Mouse (Mus musculus) olfactory bulb, adult 2 months (tissue): ENCODE measurements around the gene Hacd2. TPM values are rescaled to one million over a fixed set of nuclear protein-coding genes. Genes with fewer than 3 reads are reported as not detected.

Experiments
- H3K27ac ChIP-seq: fragments of 200-500 bp; 2 replicates; pipeline ENCODE4 v1.5.1; 2012; ENCODE audit warnings: low read depth, low read length; ENCODE audit not compliant: insufficient read depth
- H3K4me1 ChIP-seq: fragments of 200-500 bp; 2 replicates; pipeline ENCODE4 v1.6.1; 2012; ENCODE audit warnings: low read length; ENCODE audit not compliant: control insufficient read depth, insufficient read depth
- H3K4me3 ChIP-seq: fragments of 200-500 bp; 2 replicates; pipeline ENCODE4 v1.5.1; 2012; ENCODE audit warnings: mild to moderate bottlenecking, low read depth, low read length, moderate library complexity; ENCODE audit not compliant: insufficient read depth
- CTCF ChIP-seq: fragments of 200-500 bp; IDR thresholded peaks from 2 replicates; pipeline ENCODE4 v1.5.1; 2012; ENCODE audit warnings: low read depth, mild to moderate bottlenecking, low read length, moderate library complexity; ENCODE audit not compliant: insufficient read depth
- POLR2A ChIP-seq: fragments of 200-500 bp; IDR thresholded peaks from 2 replicates; pipeline ENCODE4 v1.6.1; 2012; ENCODE audit warnings: mild to moderate bottlenecking, low read depth, low read length, moderate library complexity; ENCODE audit not compliant: insufficient read depth
- WGBS: fragments of 180-500 bp; shearing (Covaris S2); methylation state at CpG from one replicate; pipeline ENCODE4 v1.1.7; 2018; 5-methylcytosine and 5-hydroxymethylcytosine counted together
- polyA plus RNA-seq: library from polyadenylated mRNA; stranded (reverse); fragments of >200 nt; gene quantifications from 2 replicates; pipeline ENCODE4 v1.2.4, GENCODE M21; 2012; ENCODE audit warnings: low replicate concordance; ENCODE audit not compliant: missing spikeins, insufficient read depth, insufficient read length

Hacd2 gene
- polyA plus RNA-seq, 1 experiment = not detected

DNA sequence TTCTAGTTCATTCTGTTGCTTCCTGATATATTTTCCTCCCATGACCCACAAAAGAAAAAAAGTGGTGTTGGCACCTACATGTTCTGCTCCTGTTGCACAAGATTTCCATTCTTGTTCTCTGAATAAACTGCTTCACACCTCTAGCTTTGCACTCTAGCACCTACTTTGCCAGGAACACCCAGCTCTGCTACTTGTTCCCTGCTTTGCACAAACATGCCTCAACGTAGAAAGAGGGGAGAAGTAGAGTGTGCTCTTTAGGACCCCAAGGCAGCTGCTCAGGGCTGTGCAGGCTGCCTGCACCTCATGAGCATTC, 32.9 kb downstream of the Hacd2 start:
- WGBS = 88% methylated on average over 1 of the region's 1 CpGs
- no peak for TF ChIP-seq POLR2A
- TF ChIP-seq CTCF = no peak
- Histone ChIP-seq H3K27ac (no peak overlapping the region), H3K4me3 (no peak overlapping the region), H3K4me1 (no peaks in the 10 kb centered on the region)

DNA sequence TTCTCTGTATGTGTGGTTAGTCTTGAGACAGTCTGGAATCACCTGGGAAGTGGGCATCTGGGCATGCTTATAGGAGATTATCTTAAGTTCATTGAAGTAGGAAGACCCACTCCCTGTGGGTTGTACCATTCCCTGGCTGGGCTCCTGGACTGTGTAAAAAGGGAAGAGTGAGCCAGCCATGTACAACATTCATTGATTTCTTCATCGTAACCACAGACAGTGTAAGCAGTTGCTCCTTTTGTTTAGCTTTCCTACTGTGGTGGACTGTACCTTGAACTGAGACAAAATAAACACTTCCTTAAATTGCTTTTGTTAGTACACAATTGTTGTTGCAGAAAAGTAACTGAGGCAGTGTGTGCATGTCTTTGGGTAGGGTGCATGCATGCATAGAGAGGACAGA, 33.6 kb downstream of the Hacd2 start:
- TF ChIP-seq POLR2A (no peak), CTCF (no peak)
- H3K27ac ChIP-seq = no peak overlapping the region
- WGBS = 79% methylated on average over 1 of the region's 1 CpGs

DNA sequence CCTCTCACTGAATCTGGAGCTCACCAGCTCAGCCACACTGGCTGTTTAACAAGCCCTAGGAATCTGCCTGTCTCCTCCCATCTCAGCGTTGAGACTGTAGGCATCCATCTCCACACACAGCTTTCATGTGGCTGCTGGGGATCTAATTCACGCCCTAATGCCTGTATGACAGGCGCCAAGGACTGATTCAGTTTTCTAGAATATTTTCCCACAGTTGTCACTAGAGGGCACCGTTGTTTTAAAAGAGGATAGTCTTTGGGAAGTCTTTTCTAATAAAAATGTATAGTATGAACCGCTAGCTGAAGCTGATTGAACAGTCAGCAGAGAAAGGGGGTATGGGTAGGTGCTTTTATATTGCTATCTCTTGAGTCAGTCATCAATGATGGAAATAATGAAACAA, 34.1 kb downstream of the Hacd2 start:
- H3K27ac ChIP-seq = no peak overlapping the region
- WGBS = 20% methylated on average over 5 of the region's 5 CpGs
- H3K4me1 ChIP-seq = no peaks in the 10 kb centered on the region
- H3K4me3 ChIP-seq = no peak overlapping the region
- TF ChIP-seq CTCF (no peak), POLR2A (no peak)

More for the DNA sequence above, 33.6 kb downstream of the Hacd2 start:
- H3K4me3 ChIP-seq = no peak overlapping the region
- no peaks in the 10 kb centered on the region for H3K4me1 ChIP-seq

DNA sequence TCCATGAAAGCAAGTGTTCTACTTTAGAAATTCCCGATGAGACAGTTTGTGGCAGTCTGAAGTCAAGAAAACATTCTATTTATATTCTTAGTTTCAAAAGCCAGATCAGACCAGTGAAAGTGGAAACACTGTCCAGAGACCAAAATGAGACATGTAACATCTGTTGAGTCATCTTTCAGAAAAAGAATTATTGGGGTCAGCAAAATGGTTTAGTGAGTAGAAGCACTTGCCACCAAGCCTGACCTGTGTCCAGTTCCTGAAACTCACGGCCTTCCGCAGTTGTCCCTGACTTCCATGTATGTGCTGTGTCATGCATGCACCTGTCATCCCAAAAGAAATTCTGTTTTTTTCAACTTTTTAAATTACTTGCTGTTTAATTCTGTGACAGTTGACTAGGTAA, 34.6 kb downstream of the Hacd2 start:
- H3K27ac ChIP-seq = no peak overlapping the region
- no peak overlapping the region for H3K4me3 ChIP-seq
- TF ChIP-seq POLR2A = no peak
- H3K4me1 ChIP-seq = no peaks in the 10 kb centered on the region
- WGBS = 77% methylated on average over 3 of the region's 3 CpGs

DNA sequence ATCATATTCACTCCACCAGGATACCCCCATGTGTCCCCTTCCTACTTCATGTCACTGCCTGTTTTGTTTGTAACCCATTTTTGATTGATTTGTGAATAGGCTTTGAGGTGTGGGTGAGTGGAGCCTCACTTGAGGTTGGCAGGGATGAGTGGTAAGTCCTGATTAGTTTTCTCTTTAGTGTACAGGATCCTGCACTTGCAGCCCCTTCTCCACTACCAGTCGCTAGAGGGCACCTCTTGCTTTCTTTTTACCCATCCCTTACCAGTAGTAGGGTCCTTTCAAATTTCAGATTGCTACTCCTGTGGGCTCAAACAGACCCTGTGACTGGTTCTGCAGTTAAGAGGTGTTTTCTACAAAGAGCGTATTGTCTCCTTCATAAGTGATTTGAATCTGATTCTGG, 38.8 kb downstream of the Hacd2 start:
- no peak overlapping the region for H3K4me3 ChIP-seq
- no peak overlapping the region for H3K27ac ChIP-seq
- TF ChIP-seq CTCF (no peak), POLR2A (no peak)
- H3K4me1 ChIP-seq = peaks cover 4% of the 10 kb centered on the region
- 49% methylated on average over 2 of the region's 2 CpGs for WGBS

DNA sequence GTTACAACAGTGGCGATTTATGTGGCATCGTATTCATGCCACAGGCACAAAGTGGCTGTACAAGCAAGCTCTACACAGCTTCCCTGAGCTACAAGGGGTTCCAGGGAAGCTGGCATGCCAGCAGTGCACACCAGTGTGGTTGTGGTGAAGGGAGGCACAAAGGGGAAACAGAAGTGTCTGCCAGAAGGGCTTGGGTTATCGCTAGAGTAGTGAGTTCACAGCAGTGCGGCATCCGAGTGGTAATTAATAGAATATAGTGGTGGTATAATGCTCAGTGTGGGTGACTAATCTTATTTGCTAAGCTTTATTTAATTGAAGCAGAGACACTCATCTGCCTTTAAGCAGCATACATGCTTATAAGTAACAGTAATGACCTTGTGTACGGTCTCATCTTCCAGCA, 43.5 kb downstream of the Hacd2 start:
- no peak overlapping the region for H3K27ac ChIP-seq
- no peak for TF ChIP-seq POLR2A
- no peak for TF ChIP-seq CTCF
- WGBS = 32% methylated on average over 6 of the region's 6 CpGs

DNA sequence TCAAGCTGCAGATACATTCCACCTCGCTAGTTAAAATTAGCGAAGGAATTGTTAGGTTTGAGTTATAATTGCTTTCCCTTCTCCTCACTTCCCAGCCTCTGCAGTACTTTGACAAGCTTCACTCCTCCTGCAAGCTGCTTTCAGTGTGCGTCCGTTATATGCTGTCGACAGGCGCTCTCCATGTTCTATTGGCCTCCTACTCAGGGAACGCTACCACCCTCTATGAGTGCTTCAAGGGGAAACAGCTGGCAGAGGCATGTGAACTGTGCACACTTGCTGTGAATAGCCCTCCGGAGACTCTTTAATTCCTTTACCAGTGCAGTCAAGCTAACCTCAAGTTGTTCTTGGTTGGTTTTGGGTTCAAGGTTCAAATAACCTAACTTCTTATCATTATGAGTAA, 44.9 kb downstream of the Hacd2 start:
- TF ChIP-seq POLR2A (no peak), CTCF (no peak)
- H3K4me1 ChIP-seq = peaks cover 4% of the 10 kb centered on the region
- 73% methylated on average over 8 of the region's 8 CpGs for WGBS
- H3K27ac ChIP-seq = no peak overlapping the region
- no peak overlapping the region for H3K4me3 ChIP-seq

More for the DNA sequence above, 43.5 kb downstream of the Hacd2 start:
- H3K4me1 ChIP-seq = peaks cover 4% of the 10 kb centered on the region
- no peak overlapping the region for H3K4me3 ChIP-seq

DNA sequence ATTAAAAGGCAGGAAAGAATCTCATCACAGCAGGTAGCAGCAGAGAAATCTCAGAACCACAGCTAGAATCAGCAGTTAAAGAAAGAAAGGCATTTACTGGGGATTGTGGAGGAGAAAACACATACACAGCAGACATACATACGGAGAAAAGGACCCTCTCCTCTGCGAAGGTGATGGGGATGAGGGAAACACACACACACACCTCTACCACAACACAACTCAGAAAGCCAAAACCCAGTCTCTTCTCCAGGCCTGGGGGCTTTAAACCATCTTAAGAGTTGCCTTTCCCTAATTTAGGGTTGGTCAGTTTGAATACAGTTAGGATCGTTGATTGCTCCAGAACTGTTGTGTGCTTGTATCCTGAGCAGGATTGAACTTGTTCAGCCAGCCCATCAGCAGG, 45.4 kb downstream of the Hacd2 start:
- Histone ChIP-seq H3K27ac (no peak overlapping the region), H3K4me1 (peaks cover 4% of the 10 kb centered on the region), H3K4me3 (no peak overlapping the region)
- TF ChIP-seq CTCF (no peak), POLR2A (no peak)
- 95% methylated on average over 3 of the region's 3 CpGs for WGBS

DNA sequence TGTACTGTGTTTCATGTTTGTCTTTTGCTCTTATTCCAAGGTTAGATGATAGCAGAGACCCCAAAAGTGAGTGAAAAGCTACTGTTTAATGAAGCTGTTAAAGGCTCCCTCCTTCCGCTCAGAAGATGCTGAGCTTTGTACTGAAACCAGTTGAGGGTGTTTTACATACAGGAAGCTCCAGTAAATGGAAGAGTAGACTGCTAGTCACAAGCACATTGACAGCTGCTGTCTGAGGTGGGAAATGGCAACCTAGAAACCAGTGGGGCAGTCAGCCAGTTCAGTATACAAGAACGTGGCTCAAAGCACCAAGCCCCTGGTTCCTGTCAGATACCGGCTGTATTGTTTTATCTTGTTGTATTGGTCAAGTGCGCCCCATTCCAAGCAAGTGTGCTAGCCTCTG, 46.7 kb downstream of the Hacd2 start:
- Histone ChIP-seq H3K4me1 (peaks cover 4% of the 10 kb centered on the region), H3K27ac (no peak overlapping the region), H3K4me3 (no peak overlapping the region)
- no peak for TF ChIP-seq CTCF
- TF ChIP-seq POLR2A = no peak
- WGBS = 89% methylated on average over 4 of the region's 4 CpGs

DNA sequence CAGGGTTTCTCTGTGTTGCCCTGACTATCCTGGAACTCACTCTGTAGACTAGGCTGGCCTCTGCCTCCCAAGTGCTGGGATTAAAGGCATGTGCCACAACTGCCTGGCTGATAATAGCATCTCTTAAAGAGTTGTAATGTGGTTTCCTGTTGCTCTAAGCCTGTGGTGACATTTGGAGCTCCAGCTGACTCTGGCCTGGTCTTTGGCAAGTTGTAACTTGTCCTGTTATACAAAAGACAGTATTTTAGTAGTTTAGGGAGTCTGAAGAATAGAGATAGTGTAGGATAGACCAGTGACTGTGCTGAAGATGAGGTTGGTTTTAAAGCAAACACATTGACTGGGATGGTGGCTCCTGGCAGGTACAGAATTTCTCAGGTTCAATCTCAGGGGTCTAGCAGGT, 52.2 kb downstream of the Hacd2 start:
- no peak overlapping the region for H3K27ac ChIP-seq
- no peak for TF ChIP-seq POLR2A
- TF ChIP-seq CTCF = no peak
- H3K4me3 ChIP-seq = no peak overlapping the region
- no peaks in the 10 kb centered on the region for H3K4me1 ChIP-seq
